Mouse (Mus musculus) gastrocnemius, postnatal 36 days (tissue): ENCODE measurements around the gene Cep41. TPM values are rescaled to one million over a fixed set of nuclear protein-coding genes. Genes with fewer than 3 reads are reported as not detected.

ENCODE experiments used
- DNase-seq, 2 experiments: peaks; one replicate each; pipeline ENCODE4 v3.0.0; 2022
- intact Hi-C: fragments of 180-260 bp; cut with DNase I; formaldehyde crosslinking; loops from one replicate; pipeline ENCODE4 v1.15.1; 2025
- total RNA-seq, 2 experiments: library from RNA; stranded (reverse); gene quantifications; 2 replicates each; pipeline ENCODE4 v1.2.3; 2021

Gene Cep41
- total RNA-seq, 2 experiments from 2014 or later, result 0.47 to 0.79 TPM

GRCm38 (mm10) chr6:30636186-30636842, 57.2 kb downstream of the Cep41 start:
- DNase-seq, result no peak
- intact Hi-C loops, result no loop called here

DNA sequence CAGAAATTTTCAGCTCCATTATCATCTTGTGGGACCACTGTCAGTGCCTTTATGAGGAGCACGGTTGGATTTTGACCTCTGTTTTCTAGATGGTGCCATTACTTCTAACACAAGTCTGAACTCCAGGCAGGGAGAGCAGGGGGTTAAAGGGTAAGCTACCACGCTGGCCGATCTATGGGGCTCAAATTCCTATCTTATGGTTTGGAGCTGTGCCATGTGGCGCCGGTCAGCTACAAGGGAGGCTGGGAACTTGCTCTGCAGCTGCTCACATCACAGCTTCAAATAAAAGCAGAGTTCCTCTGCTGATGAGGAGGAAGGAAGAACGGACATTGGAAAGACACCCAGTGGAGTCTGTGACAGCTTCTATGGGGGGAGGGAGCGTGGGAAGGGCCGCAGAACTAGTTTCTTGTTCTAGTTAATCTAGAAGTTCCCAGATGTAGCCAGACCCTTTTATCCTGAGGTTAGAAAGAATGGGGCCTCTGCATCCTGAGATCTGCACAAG, 58.1 kb downstream of the Cep41 start:
- no peak for DNase-seq
- intact Hi-C loops, result no loop called here

GRCm38 (mm10) chr6:30629989-30630388, 63.6 kb downstream of the Cep41 start:
- intact Hi-C loops, result no loop called here
- no peak for DNase-seq

DNA sequence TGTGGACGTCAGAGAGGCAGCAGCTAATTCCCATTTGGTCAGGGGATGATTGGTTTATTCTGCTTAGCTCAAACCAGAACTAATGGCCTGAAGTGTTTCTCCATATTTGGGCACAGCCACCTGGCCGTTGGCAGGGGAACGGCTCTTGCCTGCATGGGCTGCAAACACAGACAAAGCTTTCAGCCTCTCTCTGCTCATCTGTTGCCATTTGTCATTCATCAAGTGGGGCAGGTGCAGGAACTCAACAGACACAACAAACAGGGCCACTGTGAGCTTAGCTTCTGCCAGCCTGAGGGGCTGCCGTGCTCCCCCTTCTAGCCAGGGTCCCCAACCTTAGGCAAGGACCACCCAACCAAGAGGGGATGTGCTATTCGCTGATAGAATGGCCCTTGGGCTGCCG, 65.4 kb downstream of the Cep41 start:
- no peak for DNase-seq
- intact Hi-C loops, result no loop called here

- intact Hi-C loops, result no loop called here
- DNase-seq, result no peak
Observed at GRCm38 (mm10) chr6:30624763-30625162, 68.8 kb downstream of the Cep41 start.

DNA sequence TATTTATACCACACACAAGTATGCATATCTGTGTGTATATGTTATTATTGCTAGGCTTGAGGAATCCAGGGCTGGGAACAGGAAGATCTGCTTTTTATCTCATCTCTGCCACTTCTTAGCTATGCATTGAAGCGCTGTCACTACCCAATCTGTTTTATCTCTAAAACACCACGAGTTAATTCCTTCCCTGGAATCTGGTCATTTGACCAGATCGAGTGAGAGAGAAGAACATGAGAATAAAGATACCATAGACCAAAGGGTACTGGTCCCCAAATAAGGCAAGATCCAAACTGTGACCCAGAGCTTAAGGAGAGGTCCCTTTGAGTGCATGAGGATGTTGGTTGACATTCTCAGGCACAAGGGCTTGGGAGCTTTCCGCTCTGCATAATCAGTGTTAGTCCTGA, 71.6 kb downstream of the Cep41 start:
- intact Hi-C loops, result no loop called here
- no peak for DNase-seq

- peak in 1 of 2 experiments; percentile 11 for DNase-seq
- intact Hi-C loops, result no loop called here
Observed at GRCm38 (mm10) chr6:30620994-30621393, 72.6 kb downstream of the Cep41 start.

DNA sequence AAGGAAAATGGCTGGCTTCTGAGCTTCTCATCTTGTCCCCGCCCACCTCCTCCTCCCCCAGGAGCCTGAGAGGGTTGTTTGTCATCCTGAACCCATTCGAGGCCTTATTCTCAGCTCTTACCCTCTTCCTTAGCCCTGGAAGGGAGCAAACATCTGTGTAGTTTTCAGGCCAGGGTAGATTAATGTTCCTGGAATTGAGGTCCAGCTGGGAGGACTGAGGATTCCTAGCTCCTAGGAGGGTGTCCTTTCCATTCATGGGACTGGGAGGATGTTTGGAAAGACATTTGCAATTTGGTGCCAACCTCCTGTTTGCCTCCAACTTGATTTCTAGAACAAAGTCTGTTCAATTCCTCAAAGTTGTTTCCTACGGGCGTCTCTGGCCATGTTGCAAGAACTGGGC, 73.0 kb downstream of the Cep41 start:
- intact Hi-C loops, result no loop called here
- peak; percentile 14 to 25 for DNase-seq

DNA sequence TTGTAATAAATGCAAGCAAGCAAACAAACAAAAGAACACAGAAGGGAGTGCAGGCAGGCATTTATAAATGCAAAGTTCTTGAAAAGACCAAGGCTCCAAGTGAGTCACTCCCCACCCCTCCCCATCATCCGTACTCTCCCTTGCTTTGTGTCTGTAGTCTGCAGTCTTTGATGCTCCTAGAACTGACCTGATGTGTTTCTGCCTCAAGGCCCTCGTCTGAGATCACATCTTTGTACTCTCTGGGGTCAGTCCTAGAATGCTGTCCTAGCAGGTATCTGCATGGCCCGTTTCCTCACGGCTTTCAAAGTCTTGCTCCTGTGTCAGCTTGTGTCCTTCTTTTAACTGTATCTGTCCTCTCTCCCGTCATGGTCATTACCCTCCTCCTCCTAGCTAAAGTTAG, 73.9 kb downstream of the Cep41 start:
- intact Hi-C loops, result no loop called here
- DNase-seq, result peak in 1 of 2 experiments; percentile 6

GRCm38 (mm10) chr6:30618735-30619134, 74.8 kb downstream of the Cep41 start:
- intact Hi-C loops, result no loop called here
- peak; percentile 21 to 48 for DNase-seq

GRCm38 (mm10) chr6:30617959-30618590, 75.5 kb downstream of the Cep41 start:
- intact Hi-C loops, result no loop called here
- peak in 1 of 2 experiments; percentile 10 for DNase-seq

DNA sequence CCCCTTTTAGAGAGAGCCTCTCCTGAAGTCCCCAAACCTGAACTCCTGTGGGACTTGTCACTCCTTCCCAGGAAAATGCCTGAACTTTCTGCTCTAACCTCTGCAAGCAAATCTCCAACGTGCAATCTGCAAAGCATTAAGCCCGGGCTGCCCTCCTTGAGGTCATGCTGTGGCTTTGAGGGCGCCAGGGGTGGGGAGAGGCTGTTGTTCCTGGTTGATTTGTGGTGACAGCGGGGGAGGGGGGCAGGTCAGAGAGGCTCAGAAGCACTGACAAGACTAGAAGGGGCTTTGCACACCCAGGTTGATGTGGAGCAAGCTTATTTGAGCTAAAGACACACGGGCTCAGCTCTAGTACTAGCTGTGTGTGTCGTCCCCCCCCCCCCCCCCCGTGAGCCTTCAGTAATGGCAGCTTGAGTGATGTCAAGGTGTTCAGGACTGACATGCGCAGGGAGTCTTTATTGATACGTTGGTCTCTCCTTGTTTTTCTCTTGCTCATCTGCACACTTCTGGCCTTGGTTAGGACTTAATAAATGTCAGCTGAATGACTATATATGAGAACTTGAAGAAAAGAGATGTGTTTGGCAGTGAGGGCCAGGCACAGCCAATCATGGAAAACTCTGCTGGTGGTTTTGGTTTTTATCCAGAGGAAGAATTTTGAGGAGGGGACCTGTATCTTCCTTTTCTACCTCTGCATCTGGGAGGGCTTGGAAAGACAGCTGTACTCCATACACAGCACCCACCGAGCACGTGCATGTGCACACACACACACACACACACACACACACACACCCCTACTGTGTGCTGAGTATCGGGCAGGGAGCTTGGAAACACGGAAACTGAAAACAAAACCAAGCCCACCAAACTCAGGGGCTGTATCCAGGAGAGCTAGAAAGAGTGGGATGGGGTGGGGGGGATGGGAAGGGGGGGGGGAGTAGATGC, 76.3 kb downstream of the Cep41 start:
- intact Hi-C loops, result no loop called here
- peak in 1 of 2 experiments; percentile 16 for DNase-seq

DNA sequence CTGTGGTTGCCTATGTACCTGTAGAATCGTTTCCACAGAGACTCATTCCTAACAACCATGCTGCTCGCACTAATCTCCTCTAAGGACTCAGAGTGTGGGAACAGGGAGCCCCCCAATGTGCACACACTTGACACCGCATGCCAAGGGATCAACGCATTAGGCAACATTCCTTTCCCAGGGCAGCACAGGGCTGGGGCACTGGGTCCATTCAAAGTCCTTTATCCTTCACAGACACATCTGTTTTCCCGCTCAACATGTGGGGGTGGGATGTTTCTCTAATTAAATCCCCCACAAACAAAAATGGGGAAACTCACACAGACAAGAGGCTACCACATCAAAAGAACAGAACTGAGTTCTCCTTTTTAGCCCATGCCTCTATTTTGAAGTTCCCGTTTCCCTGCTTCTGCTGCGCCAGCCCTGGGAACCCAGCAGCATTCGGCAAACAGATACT, 77.0 kb downstream of the Cep41 start:
- intact Hi-C loops, result no loop called here
- DNase-seq, result peak in 1 of 2 experiments; percentile 10

DNA sequence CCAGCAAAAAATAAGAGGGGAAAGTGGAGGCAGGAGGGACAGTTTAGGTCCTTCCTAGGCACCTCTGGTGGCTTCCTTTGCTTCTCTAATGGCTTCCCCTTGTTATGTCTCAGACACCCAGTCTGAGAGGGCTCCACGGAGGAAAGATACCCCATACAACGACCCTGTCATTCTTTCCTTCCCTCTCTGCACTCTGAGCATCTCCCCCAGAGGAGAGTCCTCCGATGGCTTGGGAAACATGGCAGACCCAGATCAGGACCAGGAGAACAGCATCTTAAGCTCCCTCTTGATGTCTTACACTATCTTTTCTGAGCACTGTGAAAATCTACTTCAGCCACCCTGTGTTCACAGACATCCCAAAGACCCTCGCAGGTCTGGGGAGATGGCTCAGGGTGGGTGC, 77.8 kb downstream of the Cep41 start:
- intact Hi-C loops, result no loop called here
- DNase-seq, result peak in 1 of 2 experiments; percentile 2

DNA sequence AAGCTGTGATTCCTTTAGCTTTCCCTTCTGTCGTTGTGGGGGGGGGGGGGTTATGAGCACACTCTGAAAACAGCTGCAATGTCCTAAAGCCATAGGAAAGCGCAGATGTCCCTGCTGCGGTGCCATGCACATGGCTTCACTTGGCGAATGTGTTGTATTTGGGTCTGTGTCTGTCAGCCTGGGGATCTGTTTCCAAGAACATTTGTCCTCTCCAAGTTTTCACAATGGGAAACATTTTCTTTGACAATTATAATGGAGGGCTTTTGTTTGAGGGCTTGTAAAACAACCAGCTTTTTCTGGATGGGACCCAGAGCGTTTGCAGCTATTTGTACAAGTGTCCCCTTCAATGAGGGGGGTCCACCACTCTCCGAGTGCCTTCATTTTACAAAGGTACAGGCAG, 79.3 kb downstream of the Cep41 start:
- intact Hi-C loops, result no loop called here
- DNase-seq, result peak in 1 of 2 experiments; percentile 6

DNA sequence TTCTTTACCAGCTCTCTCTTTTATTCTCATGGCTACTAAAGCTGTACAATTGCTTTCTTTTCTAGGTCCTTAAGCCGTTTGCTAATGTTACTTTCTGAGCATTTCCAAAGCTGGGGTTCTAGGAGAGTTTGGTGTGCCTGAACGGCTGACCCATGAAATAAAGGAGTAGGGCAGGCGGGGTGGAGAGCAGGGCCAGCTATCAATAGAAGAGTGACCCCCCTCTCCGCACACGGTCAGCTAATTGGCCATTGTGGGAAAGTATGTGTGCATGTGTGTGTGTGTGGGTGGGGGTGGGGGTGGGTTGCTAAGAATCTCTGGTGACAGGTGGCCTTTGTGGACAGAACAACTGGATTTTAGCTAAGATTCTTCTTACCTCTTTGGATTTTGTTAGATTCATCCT, 82.3 kb downstream of the Cep41 start:
- no peak for DNase-seq
- intact Hi-C loops, result no loop called here

- intact Hi-C loops, result no loop called here
- DNase-seq, result no peak
Observed at GRCm38 (mm10) chr6:30610710-30611109, 82.8 kb downstream of the Cep41 start, which contains the start of gene Cpa5. Cpa5 (plus strand) TSS chr6:30611010.

DNA sequence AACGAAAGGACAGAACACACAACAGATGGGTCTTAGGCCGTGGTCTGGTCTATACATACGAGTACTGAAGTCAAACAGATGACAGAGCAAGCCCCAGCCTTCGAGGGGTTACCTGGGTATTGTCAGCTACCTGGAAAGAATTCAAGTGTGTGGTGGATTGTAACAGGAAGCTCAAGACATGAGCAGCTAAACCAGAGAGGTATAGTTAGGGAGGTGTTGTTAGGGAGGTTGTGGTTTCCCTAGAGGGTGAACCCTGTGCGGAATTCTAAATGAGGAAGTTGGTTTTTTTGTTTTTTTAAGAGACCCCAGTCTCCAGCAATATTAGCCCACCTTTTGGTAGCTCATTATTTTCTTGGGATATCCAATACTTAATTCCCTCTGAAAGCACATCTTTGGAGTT, 87.9 kb downstream of the Cep41 start:
- intact Hi-C loops, result no loop called here
- no peak for DNase-seq

- no peak for DNase-seq
- intact Hi-C loops, result no loop called here
Observed at GRCm38 (mm10) chr6:30605111-30605510, 88.4 kb downstream of the Cep41 start.

- DNase-seq, result no peak
- intact Hi-C loops, result no loop called here
Observed at GRCm38 (mm10) chr6:30604342-30604867, 89.1 kb downstream of the Cep41 start.
